Mouse (Mus musculus): Measurements from ENCODE around the gene Pm20d2.

Pm20d2 gene

DNA sequence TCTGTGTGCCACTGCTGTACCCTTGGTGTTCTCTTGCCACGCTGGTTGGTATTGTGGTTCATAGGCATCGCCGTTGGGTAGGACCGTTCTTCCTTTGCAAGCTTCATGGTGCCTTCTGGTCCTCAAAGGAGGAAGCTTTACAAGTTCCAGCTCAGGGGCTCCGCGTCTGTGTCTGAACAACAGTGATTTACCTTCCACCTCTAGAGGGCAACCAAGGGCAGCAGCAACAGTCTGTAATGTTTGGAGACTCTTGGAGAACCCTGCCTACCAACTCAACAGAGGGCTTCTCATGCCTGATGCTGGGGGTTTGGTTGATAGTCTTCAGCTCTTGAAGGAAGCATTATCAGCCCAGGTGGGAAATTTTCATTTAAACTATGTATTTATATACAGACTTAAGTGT, 65.0 kb downstream of the Pm20d2 start:
- CTCF ChIA-PET, result no interaction called here
